Mouse (Mus musculus) liver, postnatal 0 days (tissue): ENCODE measurements at regions not wholly inside any gene's neighbourhood (a gene's known extent, or its start where the extent isn't known, plus 50 kb on each side); places are given as distances from the start of the nearest gene placed in this dataset.

Source experiments
- ATAC-seq: fragments of 200-750 bp; cut with Nextera tagmentation; 2 replicates; pipeline ENCODE4 v1.8.0; 2017; ENCODE audit warnings: mild to moderate bottlenecking, moderate library complexity
- DNase-seq: peaks from one replicate; pipeline ENCODE4 v3.0.0-alpha.2; 2016
- H3K27ac ChIP-seq: fragments of 300-500 bp; sonication (generic); 2 replicates; pipeline ENCODE4 v1.5.1; 2014; ENCODE audit warnings: antibody characterized with exemption, moderate library complexity, mild to moderate bottlenecking, low read depth
- H3K27me3 ChIP-seq: fragments of 300-500 bp; sonication (generic); 2 replicates; pipeline ENCODE4 v1.6.1; 2014; ENCODE audit warnings: low read length, control low read depth, mixed read lengths; ENCODE audit not compliant: insufficient read depth
- H3K36me3 ChIP-seq: fragments of 300-500 bp; sonication (generic); replicated peaks from 2 replicates; pipeline ENCODE4 v1.6.1; 2014; ENCODE audit warnings: mild to moderate bottlenecking, control low read depth, low read length, moderate library complexity, mixed read lengths; ENCODE audit not compliant: insufficient read depth
- H3K4me1 ChIP-seq: fragments of 300-500 bp; sonication (generic); 2 replicates; pipeline ENCODE4 v1.6.1; 2014; ENCODE audit warnings: antibody characterized with exemption, mild to moderate bottlenecking, control low read depth; ENCODE audit not compliant: insufficient read depth
- H3K4me2 ChIP-seq: fragments of 300-500 bp; sonication (generic); 2 replicates; pipeline ENCODE4 v1.6.1; 2014; ENCODE audit warnings: low read depth, mild to moderate bottlenecking, low read length, moderate library complexity, mixed read lengths
- H3K4me3 ChIP-seq: fragments of 300-500 bp; sonication (generic); 2 replicates; pipeline ENCODE4 v1.5.1; 2014; ENCODE audit warnings: low read depth, low read length
- H3K9ac ChIP-seq: fragments of 300-500 bp; sonication (generic); replicated peaks from 2 replicates; pipeline ENCODE4 v1.6.1; 2014; ENCODE audit warnings: mild to moderate bottlenecking, moderate library complexity
- H3K9me3 ChIP-seq: fragments of 300-500 bp; sonication (generic); 2 replicates; pipeline ENCODE4 v1.6.1; 2016; ENCODE audit warnings: mild to moderate bottlenecking, control low read depth, low read length, mixed read lengths
- CTCF ChIP-seq: sonication (generic); IDR thresholded peaks from 2 replicates; pipeline ENCODE4 v1.5.1; 2016; ENCODE audit warnings: antibody characterized with exemption, low read depth
- EP300 ChIP-seq: IDR thresholded peaks from 2 replicates; pipeline ENCODE4 v1.6.1; 2016; ENCODE audit warnings: antibody characterized with exemption, low read depth, mild to moderate bottlenecking
- WGBS: fragments of 180-500 bp; shearing (Covaris S2); extraction: QIAGEN DNeasy Blood & Tissue Kit; methylation state at CpG from one replicate; pipeline ENCODE4 v1.1.7; 2014; ENCODE audit not compliant: insufficient replicate concordance; 5-methylcytosine and 5-hydroxymethylcytosine counted together

DNA sequence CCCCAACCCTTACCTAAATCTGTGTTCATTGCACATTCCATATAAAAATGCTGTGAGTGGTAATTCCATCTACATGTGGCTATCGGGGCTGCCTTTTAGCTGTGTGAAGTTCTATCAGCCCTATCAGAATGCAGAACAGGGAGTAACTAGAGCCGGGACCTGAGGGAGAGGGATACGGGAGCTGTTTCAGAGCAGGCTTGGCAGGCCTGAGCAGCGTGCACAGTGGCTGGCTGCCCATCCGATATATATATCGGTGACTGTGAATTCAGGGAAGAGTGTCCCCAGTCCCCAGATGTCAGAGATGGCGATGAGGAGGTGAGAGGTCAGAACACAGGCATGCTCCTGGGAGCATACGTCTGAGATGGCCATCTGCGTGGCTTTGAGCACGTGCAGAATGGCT lies 79.0 kb downstream of the Arl4c start:
- H3K9me3 ChIP-seq, result no peaks in the 10 kb centered on the region
- no peaks in the 10 kb centered on the region for H3K36me3 ChIP-seq
- no peak overlapping the region for H3K4me3 ChIP-seq
- H3K4me1 ChIP-seq, result no peaks in the 10 kb centered on the region
- H3K4me2 ChIP-seq, result no peak overlapping the region
- 80% methylated on average over 10 of the region's 10 CpGs for WGBS
- H3K27ac ChIP-seq, result no peak overlapping the region
- TF ChIP-seq EP300, result no peak
- TF ChIP-seq CTCF, result no peak
- H3K9ac ChIP-seq, result no peak overlapping the region
- DNase-seq, result no peak
- no peaks in the 10 kb centered on the region for H3K27me3 ChIP-seq
- ATAC-seq, result no peak

DNA sequence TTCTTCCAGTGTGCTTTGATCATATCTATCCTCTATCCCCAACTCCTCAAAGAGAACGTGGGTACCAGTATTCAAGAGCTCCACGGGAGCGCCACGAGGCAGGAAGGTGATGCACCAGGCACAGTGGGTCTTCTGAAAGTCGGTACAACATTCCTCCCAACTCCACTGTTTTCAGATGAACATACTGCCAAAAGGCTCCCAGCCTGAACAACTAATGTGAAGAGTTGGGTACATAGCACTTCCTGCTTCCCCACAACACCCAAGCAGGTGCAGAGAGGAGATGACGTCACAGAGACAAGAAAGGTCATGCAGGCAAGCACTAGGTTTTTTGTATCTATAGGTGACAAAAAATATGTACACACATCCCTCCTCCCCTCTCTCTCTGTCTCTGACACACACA lies 79.7 kb downstream of the Arl4c start:
- no peak for TF ChIP-seq CTCF
- TF ChIP-seq EP300, result no peak
- H3K4me1 ChIP-seq, result no peaks in the 10 kb centered on the region
- DNase-seq (no peak), ATAC-seq (no peak)
- H3K9me3 ChIP-seq, result no peaks in the 10 kb centered on the region
- H3K27me3 ChIP-seq, result no peaks in the 10 kb centered on the region
- H3K9ac ChIP-seq, result no peak overlapping the region
- H3K4me3 ChIP-seq, result no peak overlapping the region
- WGBS, result 74% methylated on average over 6 of the region's 6 CpGs
- H3K27ac ChIP-seq, result no peak overlapping the region
- H3K36me3 ChIP-seq, result no peaks in the 10 kb centered on the region
- no peak overlapping the region for H3K4me2 ChIP-seq

DNA sequence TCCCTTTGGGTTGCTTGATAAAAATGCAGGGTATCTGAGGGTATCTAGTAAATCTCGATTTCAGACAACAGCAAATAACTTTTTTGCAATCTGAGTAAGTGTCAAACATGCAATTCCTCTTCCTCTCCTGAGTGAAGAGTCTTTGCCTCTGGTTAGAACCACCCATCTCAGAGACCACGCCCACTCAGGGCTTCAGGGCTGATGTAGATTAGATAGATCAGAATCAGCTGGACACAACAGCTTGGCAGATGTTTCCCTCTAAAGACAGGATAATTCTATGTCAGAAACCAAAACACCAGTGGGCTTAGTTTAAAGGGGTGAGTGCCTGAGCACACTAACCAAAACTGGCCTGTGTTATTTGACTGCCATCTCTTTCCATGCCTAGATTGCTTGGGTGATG lies 80.8 kb downstream of the Arl4c start:
- Histone ChIP-seq H3K27ac (no peak overlapping the region), H3K4me3 (no peak overlapping the region), H3K4me2 (no peak overlapping the region), H3K9me3 (no peaks in the 10 kb centered on the region), H3K27me3 (no peaks in the 10 kb centered on the region), H3K36me3 (no peaks in the 10 kb centered on the region), H3K4me1 (no peaks in the 10 kb centered on the region), H3K9ac (no peak overlapping the region)
- no peak for DNase-seq
- no peak for ATAC-seq
- 48% methylated on average over 2 of the region's 2 CpGs for WGBS
- no peak for TF ChIP-seq EP300
- no peak for TF ChIP-seq CTCF

DNA sequence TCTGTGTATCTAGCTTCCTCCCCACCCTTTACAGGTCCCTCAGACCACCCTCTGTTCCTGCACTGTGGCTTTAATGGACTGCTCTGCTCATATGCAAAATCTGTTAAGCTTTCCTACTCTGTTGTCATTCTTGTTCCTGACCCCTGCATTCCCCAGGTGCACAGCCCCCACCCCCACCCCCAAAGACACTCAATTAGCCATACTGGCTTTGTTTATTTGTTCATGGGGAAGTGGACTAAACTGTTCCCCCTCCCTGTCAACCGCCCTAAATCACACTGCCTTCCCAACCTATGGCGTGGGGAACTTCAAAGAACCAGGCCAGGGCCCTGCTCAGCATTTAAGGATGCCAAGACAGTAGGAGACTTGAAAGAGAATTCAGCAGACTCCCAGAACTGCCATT lies 89.0 kb downstream of the Arl4c start:
- Histone ChIP-seq H3K27ac (no peak overlapping the region), H3K4me3 (no peak overlapping the region), H3K4me2 (no peak overlapping the region), H3K9ac (no peak overlapping the region), H3K9me3 (no peaks in the 10 kb centered on the region), H3K4me1 (no peaks in the 10 kb centered on the region), H3K36me3 (no peaks in the 10 kb centered on the region), H3K27me3 (no peaks in the 10 kb centered on the region)
- ATAC-seq, result no peak
- no peak for TF ChIP-seq CTCF
- no peak for TF ChIP-seq EP300
- 64% methylated on average over 2 of the region's 2 CpGs for WGBS
- DNase-seq, result no peak

DNA sequence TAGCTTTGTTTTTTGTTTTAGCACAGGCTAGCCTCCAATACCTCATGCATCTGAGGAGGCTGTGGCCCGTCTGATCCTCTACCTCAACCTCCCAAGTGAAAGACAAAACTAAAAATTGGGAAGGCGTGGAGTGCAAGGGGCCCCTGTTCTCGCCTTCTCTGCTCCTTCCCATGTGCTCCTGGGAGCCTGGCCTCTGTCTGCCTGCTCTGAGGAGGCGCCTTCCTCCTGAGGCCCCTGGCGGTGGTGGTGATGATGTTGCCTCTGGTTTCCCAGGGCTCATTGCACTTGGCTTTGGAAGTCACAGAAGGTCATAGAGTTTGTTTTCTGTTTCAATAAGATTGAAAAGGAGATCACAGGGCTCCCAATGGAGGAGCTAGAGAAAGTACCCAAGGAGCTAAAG lies 90.8 kb downstream of the Arl4c start:
- WGBS, result 76% methylated on average over 5 of the region's 5 CpGs
- Histone ChIP-seq H3K4me2 (no peak overlapping the region), H3K9me3 (no peaks in the 10 kb centered on the region), H3K27ac (no peak overlapping the region), H3K36me3 (no peaks in the 10 kb centered on the region), H3K27me3 (no peaks in the 10 kb centered on the region), H3K4me3 (no peak overlapping the region), H3K4me1 (no peaks in the 10 kb centered on the region), H3K9ac (no peak overlapping the region)
- TF ChIP-seq CTCF, result no peak
- TF ChIP-seq EP300, result no peak
- ATAC-seq, result no peak
- DNase-seq, result no peak

- Histone ChIP-seq H3K4me3 (no peak overlapping the region), H3K27me3 (no peaks in the 10 kb centered on the region), H3K9me3 (no peaks in the 10 kb centered on the region), H3K4me2 (no peak overlapping the region), H3K9ac (no peak overlapping the region), H3K36me3 (no peaks in the 10 kb centered on the region), H3K27ac (no peak overlapping the region), H3K4me1 (no peaks in the 10 kb centered on the region)
- no peak for ATAC-seq
- no peak for DNase-seq
- TF ChIP-seq EP300 (no peak), CTCF (no peak)
- WGBS, result 71% methylated on average over 9 of the region's 9 CpGs
Observed at GRCm38 (mm10) chr1:88610810-88611209, 91.2 kb downstream of the Arl4c start.

GRCm38 (mm10) chr1:88608826-88609225 lies 93.2 kb downstream of the Arl4c start:
- Histone ChIP-seq H3K27me3 (no peaks in the 10 kb centered on the region), H3K4me3 (no peak overlapping the region), H3K4me1 (no peaks in the 10 kb centered on the region), H3K4me2 (no peak overlapping the region), H3K27ac (no peak overlapping the region), H3K9ac (no peak overlapping the region), H3K36me3 (no peaks in the 10 kb centered on the region), H3K9me3 (no peaks in the 10 kb centered on the region)
- ATAC-seq, result no peak
- 62% methylated on average over 8 of the region's 8 CpGs for WGBS
- DNase-seq, result no peak
- TF ChIP-seq EP300 (no peak), CTCF (no peak)
